Mouse (Mus musculus) stomach, embryonic 14.5 days (tissue): ENCODE measurements around the gene Smg9. TPM values are rescaled to one million over a fixed set of nuclear protein-coding genes. Genes with fewer than 3 reads are reported as not detected.
"Not testable (repeated sequence)": the region's sequence is repeated elsewhere in the genome, so short reads cannot be mapped to it uniquely, and the experiment has no call there.

ENCODE experiments used
- ATAC-seq: fragments of 200-750 bp; cut with Nextera tagmentation; 2 replicates; pipeline ENCODE4 v1.8.0; 2017; ENCODE audit warnings: low read depth, moderate TSS enrichment; ENCODE audit not compliant: insufficient number of reproducible peaks, insufficient read depth, low FRiP score
- H3K27ac ChIP-seq: fragments of 300-500 bp; sonication (generic); 2 replicates; pipeline ENCODE4 v1.5.1; 2014; ENCODE audit warnings: mild to moderate bottlenecking, low read length, moderate library complexity, mixed read lengths
- H3K27me3 ChIP-seq: fragments of 300-500 bp; sonication (generic); 2 replicates; pipeline ENCODE4 v1.6.1; 2014; ENCODE audit warnings: low read length, control low read depth, mixed read lengths; ENCODE audit not compliant: control insufficient read depth, insufficient read depth
- H3K36me3 ChIP-seq: fragments of 300-500 bp; sonication (generic); 2 replicates; pipeline ENCODE4 v1.6.1; 2014; ENCODE audit warnings: mild to moderate bottlenecking, control low read depth, low read length, moderate library complexity, mixed read lengths; ENCODE audit not compliant: control insufficient read depth, insufficient read depth
- H3K4me1 ChIP-seq: fragments of 300-500 bp; sonication (generic); 2 replicates; pipeline ENCODE4 v1.6.1; 2014; ENCODE audit warnings: low read length, control low read depth, mixed read lengths; ENCODE audit not compliant: control insufficient read depth, insufficient read depth
- H3K4me2 ChIP-seq: fragments of 300-500 bp; sonication (generic); replicated peaks from 2 replicates; pipeline ENCODE4 v1.6.1; 2014; ENCODE audit warnings: low read depth, low read length, control low read depth
- H3K4me3 ChIP-seq: fragments of 300-500 bp; sonication (generic); 2 replicates; pipeline ENCODE4 v1.5.1; 2014; ENCODE audit warnings: low read depth, low read length, control low read depth
- H3K9ac ChIP-seq: fragments of 300-500 bp; sonication (generic); replicated peaks from 2 replicates; pipeline ENCODE4 v1.6.1; 2014; ENCODE audit warnings: low read depth, mild to moderate bottlenecking, control low read depth, low read length, moderate library complexity, mixed read lengths
- H3K9me3 ChIP-seq: fragments of 300-500 bp; sonication (generic); 2 replicates; pipeline ENCODE4 v1.6.1; 2016; ENCODE audit warnings: low read depth, low read length, control low read depth; ENCODE audit not compliant: control insufficient read depth
- WGBS: fragments of 180-500 bp; shearing (Covaris S2); extraction: QIAGEN DNeasy Blood & Tissue Kit; methylation state at CpG from one replicate; pipeline ENCODE4 v1.1.7; 2014; 5-methylcytosine and 5-hydroxymethylcytosine counted together
- polyA plus RNA-seq: library from polyadenylated mRNA; unstranded; fragments of >200 nt; fragmentation: Nextera tagmentation; extraction: Ambion mirVana; gene quantifications from 2 replicates; pipeline ENCODE4 v1.2.1, GENCODE M21; 2014

Gene Smg9
- polyA plus RNA-seq, 1 experiment from 2014 or later, result 26.6 TPM

GRCm38 (mm10) chr7:24394054-24394453 is 5.4 kb upstream of the Smg9 start:
- H3K9ac ChIP-seq, result no peak overlapping the region
- no peak for ATAC-seq
- H3K9me3 ChIP-seq, result no peaks in the 10 kb centered on the region
- H3K36me3 ChIP-seq, result no peaks in the 10 kb centered on the region
- no peak overlapping the region for H3K4me2 ChIP-seq
- no peak overlapping the region for H3K4me3 ChIP-seq
- peaks cover 23% of the 10 kb centered on the region for H3K4me1 ChIP-seq
- H3K27me3 ChIP-seq, result no peaks in the 10 kb centered on the region
- H3K27ac ChIP-seq, result no peak overlapping the region
- WGBS, result 90% methylated on average over 3 of the region's 3 CpGs

DNA sequence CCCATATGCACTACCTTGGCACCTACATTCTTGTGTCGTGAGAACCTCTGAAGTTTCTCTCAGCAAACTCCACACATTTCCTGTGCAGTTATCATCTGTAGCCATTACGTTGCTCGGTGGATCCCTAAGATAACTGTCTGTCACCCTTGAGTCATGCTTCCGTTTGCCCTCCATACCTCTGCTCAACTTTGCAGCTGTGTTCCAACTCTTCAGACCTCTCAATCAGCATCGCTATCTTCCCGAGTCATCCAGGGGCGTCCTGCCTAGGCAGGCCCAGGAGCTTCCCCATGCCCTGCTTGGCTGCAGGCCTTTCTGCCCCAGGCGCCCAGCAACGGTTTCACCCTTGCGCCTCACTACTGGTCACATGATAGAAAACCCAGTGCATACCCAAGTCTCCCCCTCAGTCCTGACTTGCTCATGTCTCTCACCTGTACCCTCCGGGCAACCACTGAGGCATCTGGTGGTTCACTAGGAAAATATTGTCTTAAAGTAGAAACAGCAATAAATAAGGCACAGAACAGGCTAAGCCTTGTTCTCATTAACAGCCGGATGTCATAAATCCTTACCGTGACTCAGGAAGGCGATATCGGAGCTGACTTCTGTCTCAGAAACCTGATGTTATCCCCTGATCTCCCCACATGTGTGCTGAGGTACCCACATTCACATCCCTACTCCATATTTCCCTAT is 4.8 kb upstream of the Smg9 start:
- H3K27me3 ChIP-seq, result no peaks in the 10 kb centered on the region
- no peak overlapping the region for H3K9ac ChIP-seq
- no peak overlapping the region for H3K4me3 ChIP-seq
- H3K36me3 ChIP-seq, result no peaks in the 10 kb centered on the region
- ATAC-seq, result no peak
- no peaks in the 10 kb centered on the region for H3K9me3 ChIP-seq
- peaks cover 19% of the 10 kb centered on the region for H3K4me1 ChIP-seq
- no peak overlapping the region for H3K27ac ChIP-seq
- WGBS, result 74% methylated on average over 15 of the region's 15 CpGs
- H3K4me2 ChIP-seq, result no peak overlapping the region

DNA sequence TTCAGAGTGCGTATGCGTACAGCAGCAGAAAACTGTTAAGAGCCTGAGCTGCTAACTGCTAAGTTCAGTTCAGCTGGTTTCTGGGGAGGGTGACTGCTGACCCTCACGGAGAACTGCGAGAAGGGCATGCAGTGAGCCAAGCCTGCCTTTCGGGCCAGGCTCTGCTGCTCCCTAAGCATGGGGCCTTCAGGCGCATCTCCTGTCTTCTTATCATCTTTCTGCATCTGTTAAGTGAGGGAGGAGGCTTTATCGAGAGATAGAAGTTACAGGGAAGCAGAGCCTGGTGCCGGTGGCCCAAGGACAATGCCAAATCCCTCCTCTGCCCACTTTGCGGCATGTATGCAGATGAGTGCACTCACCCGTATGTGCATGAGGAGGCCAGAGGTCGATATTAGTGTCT is 2.6 kb upstream of the Smg9 start:
- Histone ChIP-seq H3K27me3 (no peaks in the 10 kb centered on the region), H3K4me1 (peaks cover 8% of the 10 kb centered on the region), H3K36me3 (no peaks in the 10 kb centered on the region), H3K4me3 (no peak overlapping the region), H3K27ac (no peak overlapping the region), H3K9me3 (no peaks in the 10 kb centered on the region), H3K9ac (no peak overlapping the region), H3K4me2 (no peak overlapping the region)
- WGBS, result 61% methylated on average over 11 of the region's 11 CpGs
- no peak for ATAC-seq

DNA sequence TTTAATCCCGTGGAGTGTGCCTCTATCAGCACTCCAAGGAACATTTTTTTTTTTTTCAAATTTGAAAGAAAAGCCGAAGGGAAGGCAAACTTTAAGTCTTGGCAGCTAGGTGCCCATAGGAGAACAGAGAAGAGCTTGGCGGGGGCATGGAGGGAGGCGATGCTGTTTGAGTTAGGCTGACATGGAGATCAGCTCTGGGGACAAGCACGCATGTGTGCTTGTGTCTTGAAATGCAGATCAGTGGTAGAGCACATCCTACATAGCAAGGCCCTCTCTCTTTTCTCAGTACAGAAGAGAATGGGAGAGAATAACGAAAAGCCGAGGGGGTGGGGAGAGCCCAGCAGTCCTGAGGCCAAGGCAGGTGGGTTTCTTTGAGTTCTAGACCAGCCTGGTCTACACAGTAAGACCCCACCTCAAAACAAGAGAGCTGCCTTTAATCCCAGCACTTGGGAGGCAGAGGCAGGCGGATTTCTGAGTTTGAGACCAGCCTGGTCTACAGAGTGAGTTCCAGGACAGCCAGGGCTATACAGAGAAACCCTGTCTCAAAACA is 980 bp upstream of the Smg9 start:
- no peak for ATAC-seq
- Histone ChIP-seq H3K36me3 (peaks cover 2% of the 10 kb centered on the region; the same call in 1 of the 2 replicates), H3K4me1 (peaks cover 6% of the 10 kb centered on the region), H3K27me3 (no peaks in the 10 kb centered on the region), H3K4me2 (no peak overlapping the region), H3K9ac (no peak overlapping the region), H3K9me3 (no peaks in the 10 kb centered on the region), H3K4me3 (no peak overlapping the region; the same call in 1 of the 2 replicates), H3K27ac (no peak overlapping the region)
- WGBS, result 93% methylated on average over 8 of the region's 8 CpGs

- Histone ChIP-seq H3K4me1 (peaks cover 6% of the 10 kb centered on the region), H3K27me3 (no peaks in the 10 kb centered on the region), H3K36me3 (peaks cover 4% of the 10 kb centered on the region; the same call in 1 of the 2 replicates), H3K27ac (peak overlapping the region; percentile 96), H3K9me3 (no peaks in the 10 kb centered on the region), H3K4me2 (peak overlapping the region; percentile 44), H3K9ac (peak overlapping the region; percentile 34; the same call in 1 of the 2 replicates), H3K4me3 (peak overlapping the region; percentile 55)
- 10% methylated on average over 3 of the region's 3 CpGs for WGBS
- no peak; the same call in 1 of the 2 replicates for ATAC-seq
Observed at GRCm38 (mm10) chr7:24400082-24400452, 648 bp downstream of the Smg9 start.

- H3K36me3 ChIP-seq, H3K4me3 ChIP-seq, H3K27ac ChIP-seq, ATAC-seq, H3K4me2 ChIP-seq, H3K9ac ChIP-seq, H3K4me1 ChIP-seq, H3K9me3 ChIP-seq, H3K27me3 ChIP-seq: not testable (repeated sequence)
- WGBS, result 90% methylated on average over 4 of the region's 4 CpGs
Observed at GRCm38 (mm10) chr7:24400489-24400888, 1.1 kb downstream of the Smg9 start.

DNA sequence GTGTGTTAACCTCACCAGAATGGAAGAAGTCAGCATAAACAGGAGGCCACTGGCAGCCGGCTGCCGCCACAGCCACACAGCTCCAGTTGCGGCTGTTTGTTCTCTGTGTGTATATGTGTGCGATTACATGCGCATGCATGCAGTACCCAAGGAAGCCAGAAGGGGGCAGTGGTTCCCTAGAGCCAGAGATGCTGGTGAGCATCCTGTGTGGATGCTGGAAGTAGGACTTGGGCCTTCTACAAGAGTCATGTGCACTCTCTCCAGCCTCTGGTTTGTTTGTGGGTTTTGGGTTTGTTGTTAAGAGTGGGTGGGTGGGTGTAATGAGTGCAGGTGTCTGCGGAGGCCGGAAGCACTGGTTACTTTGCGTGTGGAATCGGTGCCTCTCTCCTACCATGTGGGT is 3.4 kb downstream of the Smg9 start:
- ATAC-seq, result no peak
- Histone ChIP-seq H3K27ac (no peak overlapping the region), H3K4me3 (no peak overlapping the region), H3K4me1 (peaks cover 3% of the 10 kb centered on the region), H3K4me2 (no peak overlapping the region), H3K27me3 (no peaks in the 10 kb centered on the region), H3K36me3 (peaks cover 11% of the 10 kb centered on the region; the same call in 1 of the 2 replicates), H3K9ac (no peak overlapping the region), H3K9me3 (no peaks in the 10 kb centered on the region)
- WGBS, result 100% methylated on average over 9 of the region's 9 CpGs

DNA sequence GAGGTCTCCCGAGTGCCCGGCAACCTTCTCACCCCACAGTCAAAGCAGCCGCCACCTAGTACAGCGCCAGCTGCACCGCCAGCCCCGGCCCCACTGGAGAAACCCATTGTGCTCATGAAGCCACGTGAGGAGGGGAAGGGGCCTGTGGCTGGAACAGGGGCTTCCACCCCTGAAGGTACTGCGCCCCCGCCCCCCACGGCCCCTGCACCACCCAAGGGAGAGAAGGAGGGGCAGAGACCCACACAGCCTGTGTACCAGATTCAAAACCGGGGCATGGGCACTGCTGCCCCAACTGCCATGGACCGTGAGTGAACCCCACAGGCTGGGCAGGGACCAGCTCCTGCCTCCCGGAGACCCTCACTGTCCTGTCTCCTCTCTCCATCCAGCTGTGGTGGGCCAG is 6.2 kb downstream of the Smg9 start:
- H3K4me1 ChIP-seq, result no peaks in the 10 kb centered on the region
- H3K36me3 ChIP-seq, result peaks cover 14% of the 10 kb centered on the region; the same call in 1 of the 2 replicates
- WGBS, result 90% methylated on average over 13 of the region's 13 CpGs
- H3K9me3 ChIP-seq, result no peaks in the 10 kb centered on the region
- H3K27me3 ChIP-seq, result no peaks in the 10 kb centered on the region
- H3K27ac ChIP-seq, result no peak overlapping the region
- no peak for ATAC-seq
- H3K4me3 ChIP-seq, result no peak overlapping the region
- H3K4me2 ChIP-seq, result no peak overlapping the region
- H3K9ac ChIP-seq, result no peak overlapping the region
